Mouse (Mus musculus): ENCODE results near the gene Lpp.

GRCm38 (mm10) chr16:24794665-24795064 lies 401.4 kb downstream of the Lpp start:
- TF ChIP-seq CTCF (IDR thresholded peaks at IDR 0.05; ENCODE audit: insufficient read depth, low read depth, low read length) (no peak), POLR2A (IDR thresholded peaks at IDR 0.05; ENCODE audit: insufficient read depth, low read depth, low read length) (no peak)
